Mouse (Mus musculus) heart, adult 9 months (tissue): ENCODE measurements at regions not wholly inside any gene's neighbourhood (a gene's known extent, or its start where the extent isn't known, plus 50 kb on each side); places are given as distances from the start of the nearest gene placed in this dataset.

Experiments
- DNase-seq, 2 experiments: peaks; one replicate each; pipeline ENCODE4 v3.0.0; 2022; ENCODE audit warnings: low spot score in 2 of 2

- no peak for DNase-seq
These were observed 155.6 kb upstream of the Irx6 start for GRCm38 (mm10) chr8:92518486-92518885.

GRCm38 (mm10) chr8:92522519-92522918 is 151.6 kb upstream of the Irx6 start:
- DNase-seq: no peak

GRCm38 (mm10) chr8:92529756-92530155 is 144.3 kb upstream of the Irx6 start:
- DNase-seq: no peak

GRCm38 (mm10) chr8:92540636-92541035 is 133.5 kb upstream of the Irx6 start:
- DNase-seq: no peak

GRCm38 (mm10) chr8:92545347-92546059 is 128.6 kb upstream of the Irx6 start:
- no peak for DNase-seq

- DNase-seq: no peak
These were observed 118.9 kb upstream of the Irx6 start for GRCm38 (mm10) chr8:92555140-92555539.

GRCm38 (mm10) chr8:92555631-92556030 is 118.5 kb upstream of the Irx6 start:
- peak; percentile 17 for DNase-seq

GRCm38 (mm10) chr8:92562471-92562870 is 111.6 kb upstream of the Irx6 start:
- no peak for DNase-seq

- DNase-seq: no peak
These were observed 111.1 kb upstream of the Irx6 start for GRCm38 (mm10) chr8:92562962-92563361.

- no peak for DNase-seq
These were observed 104.4 kb upstream of the Irx6 start for GRCm38 (mm10) chr8:92569650-92570049.

GRCm38 (mm10) chr8:92579446-92579845 is 94.6 kb upstream of the Irx6 start:
- no peak for DNase-seq

- DNase-seq: no peak
These were observed 93.0 kb upstream of the Irx6 start for GRCm38 (mm10) chr8:92581051-92581450.

GRCm38 (mm10) chr8:92600766-92601165 is 73.3 kb upstream of the Irx6 start:
- DNase-seq: no peak

- no peak for DNase-seq
These were observed 71.1 kb upstream of the Irx6 start for GRCm38 (mm10) chr8:92602973-92603372.

- no peak for DNase-seq
These were observed 68.5 kb upstream of the Irx6 start for GRCm38 (mm10) chr8:92605631-92606030.

GRCm38 (mm10) chr8:92607604-92608003 is 66.5 kb upstream of the Irx6 start:
- DNase-seq: no peak

GRCm38 (mm10) chr8:92609908-92610307 is 64.2 kb upstream of the Irx6 start:
- no peak for DNase-seq

GRCm38 (mm10) chr8:92610487-92611059 is 63.5 kb upstream of the Irx6 start:
- no peak for DNase-seq

- no peak for DNase-seq
These were observed 60.6 kb upstream of the Irx6 start for GRCm38 (mm10) chr8:92613486-92613885.

GRCm38 (mm10) chr8:92616341-92617115 is 57.6 kb upstream of the Irx6 start:
- no peak for DNase-seq

- no peak for DNase-seq
These were observed 55.8 kb upstream of the Irx6 start for GRCm38 (mm10) chr8:92618281-92618680.
